Mouse (Mus musculus) thymus, postnatal 10 days (tissue): ENCODE results near the gene Fthl17b.
"Not testable (repeated sequence)": the region's sequence is repeated elsewhere in the genome, so short reads cannot be mapped to it uniquely, and the experiment has no call there.

Experiments
- DNase-seq, 2 experiments: peaks; one replicate each; pipeline ENCODE4 v3.0.0; 2021; ENCODE audit warnings: low spot score in 2 of 2

The Fthl17b gene

DNA sequence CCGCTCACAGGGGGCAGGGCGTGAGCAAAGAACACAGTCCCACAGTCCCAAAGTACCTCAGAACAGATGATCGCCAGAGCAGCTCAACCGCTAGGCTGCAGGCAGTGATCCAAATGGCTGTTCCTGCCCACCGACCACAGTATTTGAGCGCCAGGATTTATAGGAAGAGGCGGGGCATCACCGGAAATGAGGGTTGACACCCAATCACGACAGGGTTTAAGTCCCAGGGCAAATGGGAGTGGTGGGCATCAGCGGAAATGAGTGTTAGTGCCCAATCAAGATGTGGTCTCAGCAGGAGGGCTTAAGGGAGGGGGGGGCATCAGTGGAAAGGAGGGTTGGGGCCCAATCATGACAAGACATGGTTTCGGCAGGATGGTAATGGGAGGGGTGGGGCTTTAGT, at the start of gene Fthl17b:
Fthl17b (minus strand) TSS at position 101 of the 400 bp plus-strand sequence.
- DNase-seq = not testable (repeated sequence)

DNA sequence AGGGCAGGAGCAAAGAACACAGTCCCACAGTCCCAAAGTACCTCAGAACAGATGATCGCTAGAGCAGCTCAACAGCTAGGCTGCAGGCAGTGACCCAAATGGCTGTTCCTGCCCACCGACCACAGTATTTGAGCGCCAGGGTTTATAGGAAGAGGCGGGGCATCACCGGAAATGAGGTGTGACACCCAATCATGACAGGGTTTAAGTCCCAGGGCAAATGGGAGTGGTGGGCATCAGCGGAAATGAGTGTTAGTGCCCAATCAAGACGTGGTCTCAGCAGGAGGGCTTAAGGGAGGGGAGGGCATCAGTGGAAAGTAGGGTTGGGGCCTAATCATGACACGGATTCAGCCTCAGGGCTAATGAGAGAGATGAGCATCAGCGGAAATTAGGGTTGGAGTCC, 23.9 kb upstream of the Fthl17b start, which contains the start of gene Fthl17d:
Fthl17d (minus strand) TSS at position 101 of the 400 bp plus-strand sequence.
- DNase-seq = not testable (repeated sequence)

- DNase-seq = not testable (repeated sequence)
These were observed 13.7 kb upstream of the Fthl17b start, which contains the start of gene Fthl17c for GRCm38 (mm10) chrX:8976459-8976858. Fthl17c (minus strand) TSS chrX:8976559.

DNA sequence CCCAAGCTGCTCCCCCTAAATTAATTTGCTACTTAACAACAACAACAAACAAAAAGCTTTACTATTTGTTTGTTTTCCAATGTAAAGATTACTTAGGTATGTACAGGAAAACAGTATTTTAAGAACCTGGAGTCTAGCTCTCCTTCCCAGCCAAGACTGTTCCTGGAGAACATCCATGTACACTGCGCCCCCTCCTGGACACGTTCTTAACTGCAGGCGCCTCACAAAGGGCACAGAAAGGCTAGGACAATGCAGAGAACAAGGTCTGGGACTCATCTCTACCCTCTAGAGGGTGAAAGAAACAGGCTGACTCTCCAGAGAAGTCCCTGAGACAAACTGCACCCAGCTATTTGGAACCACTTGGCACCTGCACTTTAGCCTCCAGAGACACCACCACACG, 1.8 kb upstream of the Fthl17b start:
- not testable (repeated sequence) for DNase-seq

GRCm38 (mm10) chrX:8948130-8948805, 14.5 kb downstream of the Fthl17b start:
- peak; percentile 22 to 58 for DNase-seq

- DNase-seq = no peak
These were observed 18.7 kb downstream of the Fthl17b start for GRCm38 (mm10) chrX:8944041-8944440.

GRCm38 (mm10) chrX:8927308-8927707, 35.5 kb downstream of the Fthl17b start:
- no peak for DNase-seq

- no peak for DNase-seq
These were observed 40.8 kb downstream of the Fthl17b start for GRCm38 (mm10) chrX:8921813-8922607.

DNA sequence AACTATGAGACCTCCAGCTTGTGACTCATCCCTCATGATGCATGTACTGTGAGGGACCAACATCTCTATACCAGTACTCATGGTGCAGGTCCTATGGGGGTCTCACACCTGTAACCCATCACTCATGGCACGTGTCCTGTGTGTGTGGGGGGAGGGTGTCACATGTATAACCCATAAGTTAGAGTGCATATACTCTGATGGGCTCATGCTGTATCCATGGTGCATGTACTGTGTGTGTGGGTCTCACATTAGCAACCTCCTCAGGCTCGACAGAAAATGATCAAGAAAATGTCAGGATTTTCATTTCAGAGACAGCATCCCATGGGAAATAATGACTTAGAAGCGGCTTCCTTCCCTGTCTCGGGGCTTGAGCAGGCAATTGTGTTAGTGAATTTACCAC, 41.7 kb downstream of the Fthl17b start:
- DNase-seq = no peak
